Mouse (Mus musculus): ENCODE results near the gene Ubqln4.

DNA sequence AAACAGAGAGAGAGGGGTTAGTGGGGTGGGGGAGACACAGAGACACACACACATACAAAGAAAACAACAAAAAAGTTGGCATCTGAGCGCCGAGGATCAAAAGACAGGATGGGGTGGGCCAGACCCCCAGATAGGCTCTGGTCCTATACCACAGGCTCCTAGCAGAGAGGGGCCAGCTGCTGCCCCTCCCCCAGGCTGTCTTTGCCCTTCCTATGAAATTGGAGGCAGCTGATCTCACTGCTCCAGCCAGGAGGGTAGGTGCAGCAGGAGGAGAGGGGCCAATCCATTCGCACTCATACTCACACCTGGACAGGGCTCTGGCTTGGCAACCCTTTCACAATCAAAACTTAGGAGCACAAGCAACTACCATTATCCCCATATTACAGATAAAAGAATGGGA lies 44.3 kb upstream of the Ubqln4 start:
- no peak for TF ChIP-seq POLR2A (IDR thresholded peaks at IDR 0.05; ENCODE audit: insufficient read depth, low read depth, low read length)
- TF ChIP-seq CTCF (IDR thresholded peaks at IDR 0.05; ENCODE audit: insufficient read depth, low read depth, low read length), result no peak
